Mouse (Mus musculus) hindbrain, embryonic 11.5 days (tissue): ENCODE data around the gene Gfy. TPM values are rescaled to one million over a fixed set of nuclear protein-coding genes. Genes with fewer than 3 reads are reported as not detected.

Source experiments
- ATAC-seq: fragments of 200-750 bp; cut with Nextera tagmentation; 2 replicates; pipeline ENCODE4 v1.8.0; 2017; ENCODE audit warnings: mild to moderate bottlenecking, moderate TSS enrichment, moderate library complexity; ENCODE audit not compliant: low FRiP score
- DNase-seq: peaks from one replicate; pipeline ENCODE4 v3.0.0-alpha.2; 2015; ENCODE audit warnings: low spot score
- H3K27ac ChIP-seq: fragments of 300-500 bp; sonication (generic); 2 replicates; pipeline ENCODE4 v1.5.1; 2014; ENCODE audit warnings: mild to moderate bottlenecking, low read depth, low read length
- H3K27me3 ChIP-seq: fragments of 300-500 bp; sonication (generic); 2 replicates; pipeline ENCODE4 v1.6.1; 2014; ENCODE audit warnings: mild to moderate bottlenecking, low read length, moderate library complexity, mixed read lengths; ENCODE audit not compliant: control insufficient read depth, insufficient read depth
- H3K36me3 ChIP-seq: fragments of 300-500 bp; sonication (generic); 2 replicates; pipeline ENCODE4 v1.6.1; 2014; ENCODE audit warnings: mild to moderate bottlenecking, low read length, moderate library complexity, mixed read lengths; ENCODE audit not compliant: control insufficient read depth, insufficient read depth
- H3K4me1 ChIP-seq: fragments of 300-500 bp; sonication (generic); replicated peaks from 2 replicates; pipeline ENCODE4 v1.6.1; 2014; ENCODE audit warnings: low read length, mixed read lengths; ENCODE audit not compliant: control insufficient read depth, insufficient read depth
- H3K4me2 ChIP-seq: fragments of 300-500 bp; sonication (generic); replicated peaks from 2 replicates; pipeline ENCODE4 v1.6.1; 2014; ENCODE audit warnings: mild to moderate bottlenecking, low read depth, low read length
- H3K4me3 ChIP-seq: fragments of 300-500 bp; sonication (generic); 2 replicates; pipeline ENCODE4 v1.5.1; 2014; ENCODE audit warnings: low read depth, low read length
- H3K9ac ChIP-seq: fragments of 300-500 bp; sonication (generic); 2 replicates; pipeline ENCODE4 v1.6.1; 2014; ENCODE audit warnings: low read depth, low read length
- H3K9me3 ChIP-seq: fragments of 300-500 bp; sonication (generic); 2 replicates; pipeline ENCODE4 v1.6.1; 2016; ENCODE audit warnings: low read length; ENCODE audit not compliant: control insufficient read depth
- WGBS: fragments of 180-500 bp; shearing (Covaris S2); extraction: QIAGEN DNeasy Blood & Tissue Kit; methylation state at CpG from one replicate; pipeline ENCODE4 v1.1.7; 2014; 5-methylcytosine and 5-hydroxymethylcytosine counted together
- polyA plus RNA-seq: library from polyadenylated mRNA; unstranded; fragments of >200 nt; fragmentation: Nextera tagmentation; extraction: Ambion mirVana; gene quantifications from 2 replicates; pipeline ENCODE4 v1.2.1, GENCODE M21; 2014

Gfy gene
- polyA plus RNA-seq, result not detected in 2 replicates

DNA sequence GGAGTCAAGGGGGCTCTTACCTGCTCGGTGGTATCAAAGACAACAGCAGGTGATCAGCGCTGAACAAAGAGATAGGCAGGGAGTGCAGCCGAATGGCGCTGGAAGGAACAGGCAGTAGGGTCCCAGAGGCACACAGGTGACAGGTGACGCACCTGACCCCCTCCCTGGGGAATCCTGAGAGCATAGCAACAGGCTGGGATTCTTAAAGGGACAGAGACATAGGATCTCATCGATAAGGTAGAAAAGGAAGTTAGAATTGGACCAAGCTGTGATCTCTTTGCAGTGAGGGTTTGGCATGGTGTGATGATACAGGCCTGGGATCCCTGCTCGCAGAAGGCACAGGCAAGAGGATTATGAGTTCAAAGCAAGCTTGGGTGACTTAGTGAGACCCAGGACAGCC lies at the start of gene Gfy:
Gene Gfy, minus strand, starts transcription at position 101 of the 400 bp plus-strand sequence.
- DNase-seq, result no peak
- H3K4me2 ChIP-seq, result no peak within 1 kb of the TSS
- 27% methylated on average over 7 of the region's 7 CpGs for WGBS
- peaks cover 97% of the 10 kb centered on the region for H3K27me3 ChIP-seq
- ATAC-seq, result no peak
- H3K4me1 ChIP-seq, result peaks cover 9% of the 10 kb centered on the region; the same call in 1 of the 2 replicates
- H3K36me3 ChIP-seq, result no peaks in the 10 kb centered on the region
- no peak within 1 kb of the TSS for H3K4me3 ChIP-seq
- H3K27ac ChIP-seq, result no peak within 1 kb of the TSS
- H3K9me3 ChIP-seq, result no peaks in the 10 kb centered on the region
- no peak within 1 kb of the TSS for H3K9ac ChIP-seq

DNA sequence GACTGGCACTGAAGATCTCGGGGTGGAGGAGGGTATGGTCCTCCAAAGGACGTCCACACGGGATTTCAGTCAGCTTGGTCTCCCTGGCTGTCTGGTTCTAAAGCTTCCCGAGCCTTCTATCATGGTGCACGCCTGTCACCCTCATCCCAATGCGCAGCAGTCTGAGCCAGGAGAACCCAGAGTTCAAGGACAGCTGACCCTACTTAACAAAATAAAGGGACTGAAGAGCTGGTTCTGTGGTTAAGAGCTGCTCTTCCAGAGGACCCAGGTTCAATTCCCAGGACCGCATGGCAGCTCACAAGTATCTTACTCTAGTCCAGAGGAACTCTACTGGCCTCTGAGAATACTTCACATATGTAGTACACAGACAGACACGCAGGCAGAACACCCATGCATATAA lies 49.7 kb upstream of the Gfy start:
- 93% methylated on average over 8 of the region's 8 CpGs for WGBS
- H3K4me2 ChIP-seq, result no peak overlapping the region
- ATAC-seq, result no peak
- H3K4me3 ChIP-seq, result no peak overlapping the region
- no peak overlapping the region for H3K27ac ChIP-seq
- no peaks in the 10 kb centered on the region for H3K27me3 ChIP-seq
- H3K9me3 ChIP-seq, result no peaks in the 10 kb centered on the region
- peaks cover 3% of the 10 kb centered on the region for H3K4me1 ChIP-seq
- DNase-seq, result no peak
- H3K36me3 ChIP-seq, result peaks cover 34% of the 10 kb centered on the region
- H3K9ac ChIP-seq, result no peak overlapping the region

DNA sequence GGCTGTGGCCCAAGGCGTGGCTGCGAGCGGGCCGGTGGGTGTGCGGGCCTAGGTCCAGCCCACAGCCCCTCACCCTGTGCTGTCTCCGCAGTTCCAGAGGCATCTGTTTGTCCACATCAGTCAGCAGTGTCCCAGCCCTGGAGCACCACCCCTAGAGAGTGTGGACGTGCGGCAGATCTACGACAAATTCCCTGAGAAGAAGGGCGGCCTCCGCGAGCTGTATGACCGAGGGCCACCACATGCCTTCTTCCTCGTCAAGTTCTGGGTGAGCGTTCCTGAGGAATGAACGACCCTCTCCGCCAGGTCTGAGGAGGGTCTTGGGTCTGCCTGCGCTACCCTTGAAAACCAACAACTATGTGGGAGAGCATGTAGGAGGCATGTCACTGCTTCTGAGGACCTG lies 49.2 kb upstream of the Gfy start:
- DNase-seq, result no peak
- Histone ChIP-seq H3K9ac (no peak overlapping the region), H3K9me3 (no peaks in the 10 kb centered on the region), H3K27me3 (no peaks in the 10 kb centered on the region), H3K4me1 (no peaks in the 10 kb centered on the region; the same call in 1 of the 2 replicates), H3K36me3 (peaks cover 34% of the 10 kb centered on the region), H3K4me3 (no peak overlapping the region), H3K27ac (no peak overlapping the region), H3K4me2 (no peak overlapping the region)
- ATAC-seq, result no peak
- 96% methylated on average over 18 of the region's 18 CpGs for WGBS

DNA sequence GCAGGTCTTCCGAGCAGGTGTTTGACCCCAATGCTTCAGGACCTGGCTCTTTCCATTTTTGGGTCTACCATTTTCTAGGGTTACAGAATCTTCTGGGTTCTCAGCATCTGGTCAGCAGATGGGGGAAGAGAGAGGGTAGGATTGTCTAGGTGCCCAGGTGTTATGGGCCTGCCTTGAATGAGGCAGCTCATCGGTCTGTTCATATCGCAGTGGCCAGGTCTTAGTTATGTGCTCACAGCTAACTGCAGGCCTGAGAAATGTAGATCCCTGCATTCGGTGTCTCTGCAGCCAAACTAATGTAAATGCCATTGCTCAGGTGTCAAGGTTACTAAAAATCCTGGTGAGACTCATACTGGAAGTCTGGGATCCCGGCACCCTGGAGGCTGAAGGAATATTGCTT lies 47.1 kb upstream of the Gfy start:
- ATAC-seq (no peak), DNase-seq (no peak)
- Histone ChIP-seq H3K27me3 (no peaks in the 10 kb centered on the region), H3K9me3 (no peaks in the 10 kb centered on the region), H3K4me3 (no peak overlapping the region), H3K4me2 (no peak overlapping the region), H3K9ac (no peak overlapping the region), H3K27ac (no peak overlapping the region), H3K36me3 (peaks cover 27% of the 10 kb centered on the region), H3K4me1 (no peaks in the 10 kb centered on the region)
- WGBS, result 99% methylated on average over 5 of the region's 5 CpGs

DNA sequence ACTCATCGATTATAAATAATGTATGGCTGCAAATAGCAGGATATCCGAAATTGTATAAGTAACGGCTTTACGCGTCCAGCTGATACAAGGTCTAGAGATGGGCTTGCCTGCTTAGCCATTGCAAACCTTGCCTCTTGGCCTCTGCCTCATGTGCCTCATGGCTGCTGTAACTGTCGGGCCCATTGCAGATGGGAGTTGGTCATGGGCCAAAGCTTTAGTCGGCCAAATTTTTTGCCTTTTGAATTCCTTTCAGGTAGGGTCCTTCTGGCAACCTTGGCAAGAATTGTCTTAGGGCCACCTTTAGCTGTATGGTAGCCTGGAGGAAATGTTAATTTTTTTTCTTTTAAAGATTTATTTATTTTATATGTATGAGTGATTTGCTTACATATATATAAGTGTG lies 45.5 kb upstream of the Gfy start:
- Histone ChIP-seq H3K9me3 (no peaks in the 10 kb centered on the region), H3K4me3 (no peak overlapping the region), H3K4me2 (no peak overlapping the region), H3K4me1 (no peaks in the 10 kb centered on the region), H3K27ac (no peak overlapping the region), H3K36me3 (peaks cover 30% of the 10 kb centered on the region), H3K9ac (no peak overlapping the region), H3K27me3 (no peaks in the 10 kb centered on the region)
- no peak for ATAC-seq
- DNase-seq, result no peak
- 97% methylated on average over 7 of the region's 7 CpGs for WGBS

DNA sequence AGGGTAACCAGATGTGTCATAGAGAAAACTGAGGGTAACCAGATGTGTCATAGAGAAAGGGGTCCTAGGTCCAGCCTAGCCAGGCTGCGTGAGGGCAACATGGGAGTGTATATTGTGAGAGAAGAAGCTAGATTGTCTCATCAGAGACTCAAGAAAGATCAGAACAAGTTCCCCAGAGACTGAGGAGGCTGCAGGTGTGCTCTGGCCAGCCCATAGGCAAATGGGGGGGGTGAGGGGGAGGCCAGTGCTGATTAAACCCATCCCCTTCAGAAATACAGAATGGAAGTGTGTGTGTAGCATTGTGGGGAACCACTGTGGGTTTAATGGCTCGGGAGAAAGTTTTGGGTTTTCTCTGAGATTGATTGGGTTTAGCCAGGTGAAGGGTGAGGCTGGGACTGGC lies 42.3 kb upstream of the Gfy start:
- Histone ChIP-seq H3K4me2 (no peak overlapping the region), H3K27ac (no peak overlapping the region), H3K9me3 (no peaks in the 10 kb centered on the region), H3K36me3 (peaks cover 13% of the 10 kb centered on the region), H3K4me1 (peaks cover 9% of the 10 kb centered on the region), H3K4me3 (no peak overlapping the region), H3K9ac (no peak overlapping the region), H3K27me3 (no peaks in the 10 kb centered on the region)
- no peak for ATAC-seq
- 80% methylated on average over 2 of the region's 2 CpGs for WGBS
- no peak for DNase-seq

DNA sequence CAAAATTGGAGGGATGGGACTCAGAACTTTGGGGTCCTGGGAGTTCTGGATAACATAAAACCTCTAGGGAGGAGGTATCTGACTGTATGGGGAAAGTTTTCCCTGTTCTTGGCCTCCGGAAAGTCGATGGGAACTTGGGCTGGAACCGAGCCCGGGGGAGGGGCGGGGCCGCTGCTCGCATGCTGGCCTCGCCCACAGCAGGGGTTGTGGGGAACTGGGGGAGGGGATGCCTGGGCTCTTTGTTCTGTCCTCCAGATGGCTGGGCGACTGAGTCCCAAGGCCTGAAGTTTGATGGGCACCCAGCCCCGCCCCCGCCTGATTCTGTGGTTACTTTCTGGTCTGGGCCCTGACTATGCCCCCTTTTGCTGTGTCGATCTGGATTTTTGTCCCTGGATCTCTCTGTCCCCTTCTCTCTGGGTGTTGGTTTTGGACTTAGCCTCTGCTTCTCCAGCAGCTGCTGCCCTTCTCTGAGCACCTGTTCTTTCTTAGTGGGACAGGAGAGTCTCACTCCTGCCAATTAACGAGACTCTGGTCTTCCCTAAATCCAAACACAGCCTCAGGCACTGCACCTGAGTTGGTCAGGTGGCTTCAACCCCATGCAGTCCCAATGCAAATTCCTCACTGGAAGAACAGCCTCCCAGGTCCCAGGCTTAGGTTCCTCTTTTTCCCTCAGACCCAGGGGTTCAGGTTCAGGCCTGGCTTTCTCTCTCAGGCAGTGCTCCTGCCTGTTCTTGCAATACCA lies 37.2 kb upstream of the Gfy start:
- WGBS, result under 1% methylated on average over 9 of the region's 13 CpGs
- Histone ChIP-seq H3K4me1 (peaks cover 9% of the 10 kb centered on the region), H3K4me3 (peak overlapping the region; percentile 63)

DNA sequence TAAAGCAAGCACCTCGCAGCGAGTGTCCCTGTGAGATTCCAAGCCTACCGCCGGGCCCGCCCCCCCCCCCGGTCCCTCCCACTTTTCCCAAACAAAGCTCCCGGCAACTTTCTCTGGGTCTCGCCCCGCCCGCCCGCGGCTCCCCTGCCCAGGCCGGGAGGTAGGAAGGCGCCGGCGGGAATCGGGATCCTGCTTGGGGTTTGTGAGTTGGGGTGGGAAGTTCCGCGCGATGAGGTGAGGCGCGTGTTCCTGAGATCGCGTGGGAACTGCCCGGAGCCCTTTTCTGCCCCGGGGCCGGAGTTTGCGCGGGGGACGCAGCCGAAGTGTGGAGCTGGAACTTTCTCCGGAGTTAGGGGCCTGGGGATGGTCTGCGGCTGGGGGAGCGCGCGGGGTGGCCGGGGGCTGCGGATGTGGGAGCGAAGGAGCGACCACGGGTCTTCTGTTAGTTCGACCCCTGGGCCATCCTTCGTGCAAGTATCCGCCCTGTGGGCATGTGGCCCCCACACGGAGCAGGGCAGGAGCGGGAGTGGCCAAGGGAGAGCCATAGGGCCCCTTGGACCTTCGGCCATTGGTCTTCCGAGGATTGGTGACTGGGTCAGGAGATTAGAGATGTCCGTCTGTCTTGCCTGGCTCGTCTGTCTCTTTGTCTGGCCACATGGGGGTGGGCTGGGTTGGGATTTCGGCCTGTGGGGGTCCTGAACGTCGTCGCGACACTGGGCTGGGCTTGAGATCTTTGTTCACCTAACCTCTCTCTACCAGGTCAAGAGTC lies 36.5 kb upstream of the Gfy start, which contains the start of gene Tead2:
Gene Tead2, plus strand, starts transcription at position 81 of the 769 bp plus-strand sequence.
- Histone ChIP-seq H3K4me2 (peak within 1 kb of the TSS; percentile 92), H3K27me3 (peaks cover 10% of the 10 kb centered on the region), H3K4me3 (peak within 1 kb of the TSS; percentile 63), H3K4me1 (peaks cover 9% of the 10 kb centered on the region), H3K27ac (peak within 1 kb of the TSS; percentile 78), H3K9ac (peak within 1 kb of the TSS; percentile 90), H3K9me3 (no peaks in the 10 kb centered on the region), H3K36me3 (peaks cover 8% of the 10 kb centered on the region; the same call in 1 of the 2 replicates)
- ATAC-seq (peak; percentile 73), DNase-seq (peak; percentile 79)
- WGBS, result under 1% methylated on average over 54 of the region's 55 CpGs

More for the DNA sequence above, 37.2 kb upstream of the Gfy start:
- Histone ChIP-seq H3K27ac (peak overlapping the region; percentile 78), H3K27me3 (peaks cover 4% of the 10 kb centered on the region), H3K9ac (peak overlapping the region; percentile 90), H3K9me3 (no peaks in the 10 kb centered on the region), H3K4me2 (peak overlapping the region; percentile 92), H3K36me3 (peaks cover 8% of the 10 kb centered on the region; the same call in 1 of the 2 replicates)
- ATAC-seq, result peak; percentile 88
- DNase-seq, result peak; percentile 95
